Mouse (Mus musculus): Measurements from ENCODE around the gene Sox1.

- TF ChIP-seq CTCF (IDR thresholded peaks at IDR 0.05; ENCODE audit: extremely low read depth, insufficient read depth, insufficient read length, insufficient replicate concordance) (no peak), POLR2A (IDR thresholded peaks at IDR 0.05; ENCODE audit: low read depth, low read length) (no peak)
These were observed 40.6 kb upstream of the Sox1 start for GRCm38 (mm10) chr8:12354406-12355025.
